Mouse (Mus musculus): ENCODE measurements around the gene Dclk1.

GRCm38 (mm10) chr3:55558570-55558969 lies 316.4 kb downstream of the Dclk1 start:
- TF ChIP-seq CTCF (IDR thresholded peaks at IDR 0.05; ENCODE audit: low read depth) (no peak), EP300 (IDR thresholded peaks at IDR 0.05; ENCODE audit: low read depth) (no peak)

Measured in liver, embryonic 14.5 days (tissue).